Mouse (Mus musculus) megakaryocyte, embryonic 14.5 days (primary cell): ENCODE data around the gene Pdcd6ip.
"Not testable (repeated sequence)": the region's sequence is repeated elsewhere in the genome, so short reads cannot be mapped to it uniquely, and the experiment has no call there.

Experiments
- FLI1 ChIP-seq: IDR thresholded peaks from 2 replicates; pipeline ENCODE4 v1.6.1; 2012; ENCODE audit warnings: low read length, inconsistent platforms, mixed read lengths
- GATA1 ChIP-seq: IDR thresholded peaks from 3 replicates; pipeline ENCODE4 v1.6.1; 2012; ENCODE audit warnings: mixed read lengths, low read length, inconsistent platforms, borderline replicate concordance

DNA sequence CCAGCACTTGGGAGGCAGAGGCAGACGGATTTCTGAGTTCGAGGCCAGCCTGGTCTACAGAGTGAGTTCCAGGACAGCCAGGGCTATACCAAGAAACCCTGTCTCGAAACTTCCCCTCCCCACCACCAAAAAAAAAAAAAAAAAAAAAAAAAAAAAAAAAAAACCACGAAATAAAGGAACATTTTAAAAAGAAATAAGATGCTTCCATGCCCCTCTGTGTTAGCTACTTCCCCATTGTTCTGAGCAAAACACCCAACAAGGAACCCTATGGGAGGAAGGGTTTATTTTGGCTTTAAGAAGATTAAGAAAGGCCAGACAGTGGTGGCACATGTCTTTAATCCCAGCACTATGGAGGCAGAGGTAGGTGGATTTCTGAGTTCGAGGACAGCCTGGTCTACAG, 17.6 kb upstream of the Pdcd6ip start:
- TF ChIP-seq GATA1, FLI1: not testable (repeated sequence)
